Mouse (Mus musculus) retina, postnatal 1 day (tissue): ENCODE data around the gene Plekhm1.

Experiments used
- DNase-seq: peaks from one replicate; pipeline ENCODE4 v3.0.0-alpha.2; 2012

Gene Plekhm1

GRCm38 (mm10) chr11:103394025-103394424, 18.5 kb downstream of the Plekhm1 start:
- no peak for DNase-seq

GRCm38 (mm10) chr11:103387870-103388526, 24.5 kb downstream of the Plekhm1 start:
- no peak for DNase-seq

DNA sequence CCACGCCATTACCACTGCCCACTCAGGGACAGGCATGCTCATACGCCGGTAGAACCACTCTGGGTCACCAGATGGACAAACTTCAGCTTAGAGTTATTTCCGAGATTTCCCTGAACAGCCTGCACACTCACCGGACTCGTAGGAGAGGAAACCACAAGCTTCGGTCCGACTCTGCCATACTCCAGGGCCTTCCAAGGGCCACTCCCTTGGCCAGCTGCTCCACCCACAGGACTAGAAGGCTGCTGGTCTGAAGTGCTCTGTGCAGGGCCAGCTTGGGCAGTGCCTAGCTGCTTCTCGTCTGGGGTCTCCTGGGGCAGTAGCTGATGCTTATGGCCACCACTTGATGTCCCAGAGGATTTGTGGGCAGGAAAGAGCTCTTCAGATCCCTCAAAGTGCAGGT, 25.7 kb downstream of the Plekhm1 start:
- no peak for DNase-seq

- DNase-seq: no peak
Observed at GRCm38 (mm10) chr11:103381956-103382613, 30.4 kb downstream of the Plekhm1 start.

- DNase-seq: no peak
Observed at GRCm38 (mm10) chr11:103381505-103381904, 31.0 kb downstream of the Plekhm1 start.

DNA sequence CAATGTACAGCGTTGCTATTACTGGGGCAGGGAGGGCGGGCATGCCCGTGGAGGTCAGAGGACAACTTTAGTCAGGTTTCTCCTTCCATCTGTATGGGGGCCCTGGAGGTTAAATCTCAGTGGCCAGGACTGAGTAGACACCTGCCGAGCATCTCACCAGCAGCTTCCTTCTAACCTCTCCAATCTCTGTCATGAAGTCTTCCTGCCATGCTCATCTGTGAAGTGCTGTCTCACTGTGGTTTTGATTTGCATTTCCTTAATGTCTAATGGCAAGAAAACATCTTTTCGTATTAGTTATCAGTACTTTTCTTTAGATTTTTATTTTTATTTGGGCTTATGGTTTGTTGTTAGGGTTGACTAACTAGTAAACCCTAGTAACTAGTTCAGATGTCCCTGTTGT, 32.0 kb downstream of the Plekhm1 start:
- no peak for DNase-seq

- DNase-seq: no peak
Observed at GRCm38 (mm10) chr11:103378341-103378740, 34.1 kb downstream of the Plekhm1 start.

DNA sequence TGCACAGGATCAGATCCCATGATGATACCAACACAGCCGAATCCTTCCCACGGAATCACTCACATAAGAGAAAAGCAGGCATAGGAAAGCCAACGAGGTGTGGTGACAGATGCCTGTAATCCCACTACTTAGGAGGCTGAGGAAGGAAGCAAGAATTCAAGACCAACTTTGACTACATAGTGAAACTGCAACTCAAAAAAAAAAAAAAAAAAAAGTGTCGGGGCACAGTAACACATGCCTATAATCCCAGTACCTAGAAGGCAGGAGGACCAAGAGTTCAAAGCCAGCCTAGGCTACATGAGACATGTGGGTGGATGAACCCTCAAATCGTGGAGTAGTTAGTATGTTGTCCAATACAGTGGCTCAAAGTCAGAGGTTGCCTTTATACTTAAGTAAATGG, 36.7 kb downstream of the Plekhm1 start:
- no peak for DNase-seq

DNA sequence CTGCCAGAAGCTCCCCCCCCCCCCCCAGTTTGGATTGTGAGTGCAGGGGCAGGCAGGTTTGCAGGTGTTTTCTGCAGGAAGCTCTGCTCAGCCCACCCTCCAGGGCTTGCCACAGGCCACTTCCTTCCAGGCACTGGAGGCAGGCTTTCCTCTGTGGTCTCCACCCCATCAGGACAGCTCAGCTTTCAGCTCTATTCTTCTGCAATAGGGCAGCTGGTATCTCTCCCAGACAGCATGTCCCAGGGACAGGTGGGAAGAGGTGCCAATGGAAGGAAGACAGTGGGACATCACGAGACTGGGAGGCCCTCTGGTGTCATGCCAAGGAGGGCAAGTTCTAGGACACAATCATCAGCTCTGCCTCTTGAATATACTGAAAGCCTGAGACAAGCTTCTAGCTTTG, 37.2 kb downstream of the Plekhm1 start:
- no peak for DNase-seq

DNA sequence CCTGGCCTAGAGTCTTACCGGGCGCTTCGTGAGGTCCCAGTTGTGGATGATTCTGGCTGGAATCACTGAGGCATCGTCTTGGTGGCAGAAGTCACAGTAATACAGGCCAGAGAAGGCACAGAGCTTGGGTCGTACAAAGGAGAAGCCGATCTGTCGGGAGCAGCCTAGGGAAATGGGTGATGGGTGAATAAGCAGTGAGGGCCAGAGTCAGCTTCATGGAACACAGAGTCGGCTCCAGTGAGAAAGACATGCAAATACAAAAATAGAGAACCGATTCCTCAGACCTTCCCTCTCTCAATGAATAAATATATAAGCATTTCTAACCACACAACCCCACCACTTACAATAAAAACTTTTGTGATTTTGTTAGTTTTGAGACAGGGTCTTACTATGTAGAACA, 38.6 kb downstream of the Plekhm1 start:
- DNase-seq: no peak

GRCm38 (mm10) chr11:103372561-103372960, 39.9 kb downstream of the Plekhm1 start:
- DNase-seq: no peak

DNA sequence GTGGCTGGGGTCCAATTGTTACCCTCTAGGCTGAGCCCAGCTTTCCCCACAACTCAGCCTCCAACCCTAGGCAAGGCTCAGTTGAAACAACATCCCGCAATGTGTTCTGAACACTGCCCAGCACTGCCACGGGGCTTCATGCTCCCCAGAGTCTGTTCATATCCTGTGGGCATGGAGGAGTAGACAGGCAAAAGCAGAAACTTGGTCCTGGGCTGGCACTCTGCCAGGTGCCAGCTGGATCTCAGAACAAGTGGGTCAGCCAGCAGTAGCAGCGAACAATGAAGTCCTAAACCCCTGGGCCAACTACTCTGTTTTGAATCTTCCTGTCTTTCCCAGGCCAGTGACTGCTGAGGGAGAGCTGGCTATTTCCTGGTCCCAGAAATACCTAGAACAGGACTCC, 40.4 kb downstream of the Plekhm1 start:
- DNase-seq: peak; percentile 75

DNA sequence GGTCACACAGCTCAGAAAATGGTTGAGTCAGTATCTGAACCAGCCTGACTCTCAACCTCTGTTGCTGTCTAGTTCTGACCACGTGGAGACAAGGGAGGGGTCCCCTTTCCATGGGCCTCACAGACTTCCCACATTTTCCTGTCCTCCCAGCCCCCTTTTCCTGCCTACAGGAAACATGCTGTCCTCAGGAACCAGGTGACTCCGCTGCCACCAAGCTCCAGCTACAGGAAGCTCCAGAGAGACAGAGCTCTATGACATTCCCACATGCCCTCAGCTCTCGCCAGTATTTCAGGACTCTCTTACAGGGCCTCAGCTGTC, 41.3 kb downstream of the Plekhm1 start:
- DNase-seq: no peak

GRCm38 (mm10) chr11:103370397-103371221, 41.9 kb downstream of the Plekhm1 start:
- no peak for DNase-seq

- DNase-seq: no peak
Observed at GRCm38 (mm10) chr11:103365530-103365929, 47.0 kb downstream of the Plekhm1 start.

- no peak for DNase-seq
Observed at GRCm38 (mm10) chr11:103365022-103365421, 47.5 kb downstream of the Plekhm1 start.

DNA sequence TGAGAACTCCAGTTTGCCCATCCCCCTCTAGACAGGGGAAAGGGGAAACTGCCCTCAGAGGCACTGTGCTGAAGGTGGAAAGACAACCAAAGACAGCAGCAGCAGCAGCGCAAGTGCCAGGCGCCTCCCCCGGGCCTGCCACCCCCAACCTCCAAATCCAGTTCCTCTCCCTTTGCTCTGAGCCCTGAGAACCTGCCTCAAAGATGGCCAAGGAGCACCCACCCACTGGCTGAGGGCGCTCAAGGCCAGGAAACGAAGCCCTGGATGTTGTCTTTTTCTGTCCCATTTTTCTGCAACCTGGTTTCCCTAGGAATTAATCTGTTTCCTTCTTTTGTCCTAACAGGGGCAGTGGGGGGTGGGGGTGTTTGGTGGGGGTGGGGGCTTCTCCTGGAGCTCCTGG, 48.2 kb downstream of the Plekhm1 start:
- DNase-seq: peak; percentile 4

DNA sequence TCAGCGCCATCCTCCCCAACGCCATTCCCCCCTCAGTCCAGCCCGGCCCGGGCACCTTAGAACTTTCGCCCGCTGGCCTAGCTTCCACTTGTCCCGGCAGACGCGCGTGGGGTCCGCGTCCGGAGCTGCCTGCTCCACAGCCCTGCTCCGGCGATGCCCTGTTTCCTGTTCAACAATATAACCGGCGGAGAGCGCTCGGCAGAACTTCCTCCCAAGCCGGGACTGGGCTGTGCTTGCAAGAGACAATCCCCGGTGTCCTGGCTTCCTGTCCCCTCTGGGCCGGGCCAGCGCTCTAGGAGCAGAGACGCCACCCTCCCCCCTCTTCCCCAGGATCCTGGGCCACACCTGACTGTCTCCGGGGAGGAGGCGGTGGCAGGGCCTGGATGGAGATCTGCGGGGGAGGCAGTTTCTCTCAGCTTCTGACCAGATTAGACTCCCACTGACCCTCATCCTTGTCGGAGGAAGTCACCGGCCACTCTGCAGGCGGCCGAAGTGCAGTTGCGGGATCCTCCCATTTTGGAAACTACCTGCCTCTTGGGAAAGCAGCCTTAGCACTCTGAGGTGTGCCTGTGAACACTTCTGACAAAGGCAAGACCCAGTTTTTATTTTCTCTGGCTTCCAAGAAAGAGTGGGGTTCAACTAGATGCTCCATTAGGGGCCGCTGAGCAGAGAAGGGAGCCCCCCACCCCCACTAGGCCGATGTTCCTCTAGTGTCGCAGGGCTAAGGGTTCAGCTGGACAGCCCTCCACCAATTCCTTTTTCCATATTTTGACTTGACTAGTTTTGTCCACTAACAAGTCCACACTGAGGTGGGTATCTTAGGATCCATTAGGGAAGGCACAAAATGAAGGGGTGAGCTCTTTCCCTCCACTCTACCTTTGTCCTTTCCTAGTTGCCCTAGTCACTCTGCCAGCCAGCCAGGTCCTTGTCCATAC, 49.0 kb downstream of the Plekhm1 start, which contains the start of gene Arhgap27:
Gene Arhgap27 (minus strand): TSS at position 479 of the 935 bp plus-strand sequence.
- DNase-seq: peak; percentile 46

DNA sequence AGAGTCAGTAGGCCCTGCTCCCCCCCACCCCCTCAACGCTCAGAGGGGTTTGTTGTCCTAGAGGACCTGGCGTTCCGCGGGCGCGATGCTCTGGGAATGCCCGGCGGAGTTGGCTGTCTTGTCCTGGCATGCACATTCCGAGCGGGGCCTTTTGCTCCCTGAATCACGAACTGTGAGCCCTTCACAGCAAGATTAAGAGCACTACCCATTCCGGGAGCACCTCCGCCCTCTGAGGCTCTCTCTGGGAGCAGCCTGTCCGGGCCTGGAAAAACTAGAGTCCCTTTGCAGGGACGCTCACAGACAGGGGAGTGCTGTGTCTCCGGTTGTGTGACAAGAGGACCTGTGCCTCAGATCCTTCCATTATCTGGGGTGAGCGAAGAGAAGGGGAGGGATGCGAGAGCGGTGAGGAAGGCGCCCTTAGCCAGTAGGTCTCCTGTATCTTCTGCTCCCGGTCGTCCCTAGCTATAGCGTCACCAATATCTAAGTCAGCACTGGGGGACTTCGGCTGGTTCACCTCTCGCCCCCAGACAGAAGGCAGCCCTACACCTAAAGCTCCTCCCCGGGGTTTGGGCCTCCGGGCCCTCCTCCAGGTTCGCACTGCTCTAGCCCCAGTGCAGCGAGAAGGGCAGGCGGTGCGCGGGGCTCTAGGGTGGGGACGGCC, 49.8 kb downstream of the Plekhm1 start:
- DNase-seq: peak; percentile 41

DNA sequence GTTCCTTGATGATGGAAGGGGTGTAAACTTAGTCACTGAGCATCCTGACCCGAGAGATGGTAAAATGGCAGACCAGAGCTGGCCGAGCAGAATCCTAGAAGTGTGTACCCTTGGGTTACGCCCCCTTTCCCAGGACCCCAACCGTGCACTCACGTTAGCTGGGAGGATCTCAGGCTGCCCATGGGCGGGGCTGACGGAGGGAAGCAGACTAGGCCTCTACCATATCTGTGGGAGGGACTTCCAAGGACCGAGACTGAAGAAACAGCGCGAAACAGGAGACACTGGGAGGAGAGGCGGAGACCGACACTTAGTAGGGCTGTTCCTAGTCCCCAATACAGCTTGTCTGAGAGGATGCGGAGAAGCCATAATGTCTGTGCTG, 50.4 kb downstream of the Plekhm1 start:
- DNase-seq: peak; percentile 55

GRCm38 (mm10) chr11:103361396-103362053, 51.0 kb downstream of the Plekhm1 start:
- DNase-seq: peak; percentile 41

DNA sequence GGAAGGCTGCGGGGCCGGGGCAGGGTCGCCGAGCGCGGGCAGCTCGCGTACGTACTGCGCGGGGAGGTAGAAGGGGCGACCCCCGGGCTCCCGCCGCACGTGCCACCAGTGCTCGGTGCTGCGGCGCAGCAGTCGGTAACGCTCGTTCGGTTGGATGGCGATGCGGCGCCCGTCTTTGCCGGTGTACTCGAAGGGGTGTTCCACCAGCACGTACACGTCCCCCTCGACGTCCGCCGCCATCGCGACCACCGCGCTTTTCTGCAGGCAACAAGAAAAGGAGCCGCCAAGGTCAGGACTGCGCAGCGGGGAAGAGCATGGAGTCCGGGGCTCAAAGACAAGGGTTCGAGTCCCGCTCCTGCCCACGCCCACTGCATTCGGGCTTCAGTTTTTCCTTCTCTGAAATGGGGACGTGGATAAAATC, 51.8 kb downstream of the Plekhm1 start:
- DNase-seq: no peak
